Mouse (Mus musculus): ENCODE results near the gene Evl.
"Not testable (repeated sequence)": the region's sequence is repeated elsewhere in the genome, so short reads cannot be mapped to it uniquely, and the experiment has no call there.

Gene Evl

GRCm38 (mm10) chr12:108698697-108699471 is 144.4 kb downstream of the Evl start:
- no peak for DNase-seq (ENCODE audit: low spot score)

GRCm38 (mm10) chr12:108699576-108699975 is 145.1 kb downstream of the Evl start:
- no peak for DNase-seq (ENCODE audit: low spot score)

GRCm38 (mm10) chr12:108700037-108700436 is 145.5 kb downstream of the Evl start:
- DNase-seq (ENCODE audit: low spot score) = no peak

- no peak for DNase-seq (ENCODE audit: low spot score)
Observed at GRCm38 (mm10) chr12:108701221-108701620, 146.7 kb downstream of the Evl start.

GRCm38 (mm10) chr12:108702185-108702584 is 147.7 kb downstream of the Evl start, which contains the start of gene Degs2:
Gene Degs2 (minus strand): TSS chr12:108702315.
- peak; percentile 38 for DNase-seq (ENCODE audit: low spot score)

- DNase-seq (ENCODE audit: low spot score) = no peak
Observed at GRCm38 (mm10) chr12:108705486-108705885, 151.0 kb downstream of the Evl start.

GRCm38 (mm10) chr12:108706129-108706528 is 151.6 kb downstream of the Evl start:
- DNase-seq (ENCODE audit: low spot score) = no peak

- no peak for DNase-seq (ENCODE audit: low spot score)
Observed at GRCm38 (mm10) chr12:108709386-108709785, 154.9 kb downstream of the Evl start.

GRCm38 (mm10) chr12:108709964-108710765 is 155.6 kb downstream of the Evl start:
- no peak for DNase-seq (ENCODE audit: low spot score)

GRCm38 (mm10) chr12:108710861-108711615 is 156.5 kb downstream of the Evl start:
- no peak for DNase-seq (ENCODE audit: low spot score)

- DNase-seq (ENCODE audit: low spot score) = no peak
Observed at GRCm38 (mm10) chr12:108712481-108712880, 158.0 kb downstream of the Evl start.

GRCm38 (mm10) chr12:108713972-108714371 is 159.5 kb downstream of the Evl start:
- not testable (repeated sequence) for DNase-seq (ENCODE audit: low spot score)

- no peak for DNase-seq (ENCODE audit: low spot score)
Observed at GRCm38 (mm10) chr12:108715854-108716253, 161.3 kb downstream of the Evl start.

GRCm38 (mm10) chr12:108718485-108718884 is 164.0 kb downstream of the Evl start:
- no peak for DNase-seq (ENCODE audit: low spot score)

GRCm38 (mm10) chr12:108722464-108722863 is 167.9 kb downstream of the Evl start:
- no peak for DNase-seq (ENCODE audit: low spot score)

- DNase-seq (ENCODE audit: low spot score) = no peak
Observed at GRCm38 (mm10) chr12:108723841-108724240, 169.3 kb downstream of the Evl start.

GRCm38 (mm10) chr12:108734386-108734785 is 179.9 kb downstream of the Evl start:
- no peak for DNase-seq (ENCODE audit: low spot score)

- no peak for DNase-seq (ENCODE audit: low spot score)
Observed at GRCm38 (mm10) chr12:108737838-108738237, 183.3 kb downstream of the Evl start.
